Mouse (Mus musculus) embryonic facial prominence, embryonic 13.5 days (tissue): ENCODE measurements around the gene Allc. TPM values are rescaled to one million over a fixed set of nuclear protein-coding genes. Genes with fewer than 3 reads are reported as not detected.

Experiments
- ATAC-seq: fragments of 200-750 bp; cut with Nextera tagmentation; 2 replicates; pipeline ENCODE4 v1.8.0; 2017; ENCODE audit warnings: low read depth; ENCODE audit not compliant: insufficient number of reproducible peaks, insufficient read depth, low FRiP score, low TSS enrichment
- H3K27ac ChIP-seq: fragments of 300-500 bp; sonication (generic); 2 replicates; pipeline ENCODE4 v1.5.1; 2015; ENCODE audit warnings: moderate library complexity, mild to moderate bottlenecking, inconsistent platforms
- H3K27me3 ChIP-seq: fragments of 300-500 bp; sonication (generic); 2 replicates; pipeline ENCODE4 v1.6.1; 2015; ENCODE audit warnings: mild to moderate bottlenecking, inconsistent platforms
- H3K36me3 ChIP-seq: fragments of 300-500 bp; sonication (generic); 2 replicates; pipeline ENCODE4 v1.6.1; 2015; ENCODE audit warnings: mild to moderate bottlenecking, inconsistent platforms
- H3K4me1 ChIP-seq: fragments of 300-500 bp; sonication (generic); 2 replicates; pipeline ENCODE4 v1.6.1; 2015; ENCODE audit warnings: inconsistent platforms
- H3K4me2 ChIP-seq: fragments of 300-500 bp; sonication (generic); 2 replicates; pipeline ENCODE4 v1.6.1; 2015; ENCODE audit warnings: moderate library complexity, mild to moderate bottlenecking, inconsistent platforms
- H3K4me3 ChIP-seq: fragments of 300-500 bp; sonication (generic); 2 replicates; pipeline ENCODE4 v1.5.1; 2015; ENCODE audit warnings: mild to moderate bottlenecking, inconsistent platforms
- H3K9ac ChIP-seq: fragments of 300-500 bp; sonication (generic); 2 replicates; pipeline ENCODE4 v1.6.1; 2015; ENCODE audit warnings: mild to moderate bottlenecking, inconsistent platforms
- H3K9me3 ChIP-seq: fragments of 300-500 bp; sonication (generic); 2 replicates; pipeline ENCODE4 v1.6.1; 2016; ENCODE audit warnings: inconsistent platforms
- WGBS: fragments of 180-500 bp; shearing (Covaris S2); methylation state at CpG from one replicate; pipeline ENCODE4 v1.1.7; 2015; ENCODE audit warnings: mixed read lengths; 5-methylcytosine and 5-hydroxymethylcytosine counted together
- polyA plus RNA-seq: library from polyadenylated mRNA; unstranded; fragments of >200 nt; fragmentation: Nextera tagmentation; extraction: Ambion mirVana; gene quantifications from 2 replicates; pipeline ENCODE4 v1.2.1, GENCODE M21; 2015

Gene Allc
- polyA plus RNA-seq, 1 experiment from 2014 or later = not detected

- Histone ChIP-seq H3K36me3 (no peaks in the 10 kb centered on the region), H3K4me2 (no peak overlapping the region), H3K4me3 (no peak overlapping the region), H3K9me3 (no peaks in the 10 kb centered on the region), H3K27me3 (no peaks in the 10 kb centered on the region), H3K9ac (no peak overlapping the region), H3K4me1 (no peaks in the 10 kb centered on the region), H3K27ac (no peak overlapping the region)
- 83% methylated on average over 3 of the region's 3 CpGs for WGBS
- ATAC-seq = no peak
Measured at GRCm38 (mm10) chr12:28578147-28578546, 4.2 kb downstream of the Allc start.

GRCm38 (mm10) chr12:28575366-28576070 is 6.8 kb downstream of the Allc start:
- H3K4me3 ChIP-seq = no peak overlapping the region
- no peaks in the 10 kb centered on the region for H3K36me3 ChIP-seq
- no peak overlapping the region for H3K4me2 ChIP-seq
- WGBS = 71% methylated on average over 6 of the region's 6 CpGs
- H3K4me1 ChIP-seq = no peaks in the 10 kb centered on the region
- no peaks in the 10 kb centered on the region for H3K9me3 ChIP-seq
- no peak overlapping the region for H3K27ac ChIP-seq
- no peak for ATAC-seq
- H3K27me3 ChIP-seq = no peaks in the 10 kb centered on the region
- H3K9ac ChIP-seq = no peak overlapping the region

- no peak overlapping the region for H3K9ac ChIP-seq
- no peaks in the 10 kb centered on the region for H3K27me3 ChIP-seq
- H3K27ac ChIP-seq = no peak overlapping the region
- ATAC-seq = no peak
- H3K9me3 ChIP-seq = no peaks in the 10 kb centered on the region
- H3K4me3 ChIP-seq = no peak overlapping the region
- no peaks in the 10 kb centered on the region for H3K36me3 ChIP-seq
- H3K4me1 ChIP-seq = no peaks in the 10 kb centered on the region
- no peak overlapping the region for H3K4me2 ChIP-seq
- WGBS = 85% methylated on average over 2 of the region's 2 CpGs
Measured at GRCm38 (mm10) chr12:28572241-28572640, 10.1 kb downstream of the Allc start.

GRCm38 (mm10) chr12:28552299-28552698 is 30.0 kb downstream of the Allc start, which contains the start of gene Dcdc2c:
Dcdc2c (minus strand) TSS chr12:28552399.
- Histone ChIP-seq H3K4me3 (no peak within 1 kb of the TSS), H3K27ac (no peak within 1 kb of the TSS), H3K4me2 (no peak within 1 kb of the TSS), H3K9ac (no peak within 1 kb of the TSS), H3K9me3 (no peaks in the 10 kb centered on the region), H3K36me3 (no peaks in the 10 kb centered on the region), H3K4me1 (peaks cover 9% of the 10 kb centered on the region), H3K27me3 (no peaks in the 10 kb centered on the region)
- WGBS = 67% methylated on average over 15 of the region's 15 CpGs
- ATAC-seq = no peak

- no peak overlapping the region for H3K9ac ChIP-seq
- no peaks in the 10 kb centered on the region for H3K36me3 ChIP-seq
- 80% methylated on average over 18 of the region's 18 CpGs for WGBS
- no peak for ATAC-seq
- no peak overlapping the region for H3K27ac ChIP-seq
- H3K4me2 ChIP-seq = no peak overlapping the region
- no peak overlapping the region for H3K4me3 ChIP-seq
- H3K4me1 ChIP-seq = peaks cover 9% of the 10 kb centered on the region
- H3K27me3 ChIP-seq = no peaks in the 10 kb centered on the region
- no peaks in the 10 kb centered on the region for H3K9me3 ChIP-seq
Measured at GRCm38 (mm10) chr12:28551775-28552174, 30.5 kb downstream of the Allc start.

GRCm38 (mm10) chr12:28548887-28549286 is 33.4 kb downstream of the Allc start:
- no peaks in the 10 kb centered on the region for H3K36me3 ChIP-seq
- H3K27me3 ChIP-seq = no peaks in the 10 kb centered on the region
- H3K4me1 ChIP-seq = peaks cover 9% of the 10 kb centered on the region
- no peak for ATAC-seq
- H3K27ac ChIP-seq = no peak overlapping the region
- H3K9me3 ChIP-seq = no peaks in the 10 kb centered on the region
- WGBS = 37% methylated on average over 4 of the region's 4 CpGs
- H3K4me2 ChIP-seq = no peak overlapping the region
- H3K4me3 ChIP-seq = no peak overlapping the region
- H3K9ac ChIP-seq = no peak overlapping the region

GRCm38 (mm10) chr12:28514264-28514775 is 68.0 kb downstream of the Allc start:
- Histone ChIP-seq H3K9me3 (no peaks in the 10 kb centered on the region), H3K27me3 (no peaks in the 10 kb centered on the region), H3K4me2 (no peak overlapping the region), H3K9ac (no peak overlapping the region), H3K36me3 (no peaks in the 10 kb centered on the region), H3K4me1 (no peaks in the 10 kb centered on the region), H3K27ac (no peak overlapping the region), H3K4me3 (no peak overlapping the region)
- 61% methylated on average over 1 of the region's 1 CpGs for WGBS
- ATAC-seq = no peak

- H3K4me3 ChIP-seq = no peak overlapping the region
- no peaks in the 10 kb centered on the region for H3K36me3 ChIP-seq
- no peak overlapping the region for H3K27ac ChIP-seq
- H3K9me3 ChIP-seq = no peaks in the 10 kb centered on the region
- no peaks in the 10 kb centered on the region for H3K27me3 ChIP-seq
- H3K4me1 ChIP-seq = no peaks in the 10 kb centered on the region
- ATAC-seq = no peak
- 51% methylated on average over 5 of the region's 5 CpGs for WGBS
- no peak overlapping the region for H3K9ac ChIP-seq
- H3K4me2 ChIP-seq = no peak overlapping the region
Measured at GRCm38 (mm10) chr12:28509699-28510280, 72.5 kb downstream of the Allc start.

Other genes with a start within 250 kb of the Allc start
- gene Dcdc2c, start 30.1 kb downstream of the Allc start, polyA plus RNA-seq = 0.18 TPM in 1 of 2 replicates, not detected in the other
- 0.30 TPM in 1 of 2 replicates, not detected in the other for gene Colec11, start 40.9 kb upstream of the Allc start, polyA plus RNA-seq
- gene Rps7, start 53.4 kb upstream of the Allc start, polyA plus RNA-seq = 763 and 839 TPM in 2 replicates
- 31.7 and 34.9 TPM in 2 replicates for gene Rnaseh1, start 67.1 kb upstream of the Allc start, polyA plus RNA-seq
- gene Adi1, start 92.7 kb upstream of the Allc start, polyA plus RNA-seq = 69.5 and 72.0 TPM in 2 replicates
- 45.0 and 47.1 TPM in 2 replicates for gene Trappc12, start 167.9 kb upstream of the Allc start, polyA plus RNA-seq
- gene Eipr1, start 169.3 kb upstream of the Allc start, polyA plus RNA-seq = 31.3 and 35.0 TPM in 2 replicates